Mouse (Mus musculus) CD8-positive naive resting alpha-beta T cell, adult 2 months (primary cell): ENCODE data around the gene Negr1.

ENCODE experiments used
- DNase-seq, 2 experiments: peaks; one replicate each; pipeline ENCODE4 v3.0.0; 2022; ENCODE audit warnings: low read depth in 2 of 2, low spot score in 2 of 2

Negr1 gene

GRCm38 (mm10) chr3:156672560-156672959 is 111.0 kb downstream of the Negr1 start:
- DNase-seq, result no peak

- no peak for DNase-seq
Measured at GRCm38 (mm10) chr3:156690059-156690605, 128.5 kb downstream of the Negr1 start.

GRCm38 (mm10) chr3:156698687-156699086 is 137.1 kb downstream of the Negr1 start:
- DNase-seq, result no peak

- no peak for DNase-seq
Measured at GRCm38 (mm10) chr3:156703241-156703640, 141.6 kb downstream of the Negr1 start.

GRCm38 (mm10) chr3:156710240-156710639 is 148.6 kb downstream of the Negr1 start:
- DNase-seq, result no peak

GRCm38 (mm10) chr3:156710693-156711092 is 149.1 kb downstream of the Negr1 start:
- no peak for DNase-seq

- no peak for DNase-seq
Measured at GRCm38 (mm10) chr3:156736335-156736734, 174.7 kb downstream of the Negr1 start.

- DNase-seq, result no peak
Measured at GRCm38 (mm10) chr3:156739529-156739928, 177.9 kb downstream of the Negr1 start.

- DNase-seq, result no peak
Measured at GRCm38 (mm10) chr3:156743266-156743665, 181.7 kb downstream of the Negr1 start.

GRCm38 (mm10) chr3:156745218-156745770 is 183.7 kb downstream of the Negr1 start:
- DNase-seq, result no peak

- DNase-seq, result no peak
Measured at GRCm38 (mm10) chr3:156747456-156747855, 185.9 kb downstream of the Negr1 start.

GRCm38 (mm10) chr3:156753780-156754373 is 192.3 kb downstream of the Negr1 start:
- DNase-seq, result no peak

GRCm38 (mm10) chr3:156754790-156755530 is 193.4 kb downstream of the Negr1 start:
- DNase-seq, result no peak

- no peak for DNase-seq
Measured at GRCm38 (mm10) chr3:156765015-156765414, 203.4 kb downstream of the Negr1 start.

- DNase-seq, result no peak
Measured at GRCm38 (mm10) chr3:156766171-156766845, 204.7 kb downstream of the Negr1 start.

- DNase-seq, result no peak
Measured at GRCm38 (mm10) chr3:156771626-156772025, 210.0 kb downstream of the Negr1 start.

- no peak for DNase-seq
Measured at GRCm38 (mm10) chr3:156772057-156772456, 210.5 kb downstream of the Negr1 start.

- no peak for DNase-seq
Measured at GRCm38 (mm10) chr3:156784309-156784852, 222.8 kb downstream of the Negr1 start.

GRCm38 (mm10) chr3:156786355-156786754 is 224.8 kb downstream of the Negr1 start:
- DNase-seq, result no peak

GRCm38 (mm10) chr3:156791234-156791633 is 229.6 kb downstream of the Negr1 start:
- DNase-seq, result no peak

GRCm38 (mm10) chr3:156792743-156793142 is 231.1 kb downstream of the Negr1 start:
- DNase-seq, result no peak
